Mouse (Mus musculus) CH12.LX (cell line): ENCODE results near the gene Dtymk. TPM values are rescaled to one million over a fixed set of nuclear protein-coding genes. Genes with fewer than 3 reads are reported as not detected.

Experiments
- DNase-seq: peaks from one replicate; pipeline ENCODE4 v3.0.0-alpha.2; 2013; ENCODE audit errors: extremely low read depth
- H3K27ac ChIP-seq: 2 replicates; pipeline ENCODE4 v1.5.1; 2012; ENCODE audit warnings: low read depth, mild to moderate bottlenecking, control low read depth, moderate library complexity; ENCODE audit not compliant: insufficient read depth
- H3K27me3 ChIP-seq: replicated peaks from 2 replicates; pipeline ENCODE3; 2012; ENCODE audit warnings: inconsistent platforms
- H3K36me3 ChIP-seq, 2 experiments: replicated peaks in 1 of 2; 2 replicates each; pipeline versions ENCODE3 to v1.6.1; 2012; ENCODE audit warnings: inconsistent platforms in 1 of 2, low read length in 1 of 2, mild to moderate bottlenecking in 1 of 2, mixed read lengths in 1 of 2, moderate library complexity in 1 of 2; ENCODE audit not compliant: control insufficient read depth in 1 of 2, insufficient read depth in 1 of 2
- H3K4me1 ChIP-seq, 2 experiments: 2 replicates each; pipeline ENCODE4 v1.6.1; 2012; ENCODE audit warnings: inconsistent platforms in 1 of 2, moderate library complexity in 1 of 2; ENCODE audit not compliant: insufficient read depth in 2 of 2, control insufficient read depth in 1 of 2
- H3K4me2 ChIP-seq: 2 replicates; pipeline ENCODE4 v1.6.1; 2012; ENCODE audit warnings: low read depth, mild to moderate bottlenecking, control low read depth; ENCODE audit not compliant: poor library complexity, insufficient read depth, severe bottlenecking
- H3K4me3 ChIP-seq, 3 experiments: fragments of 150-350 bp in 1 of 3; sonication (generic) in 1 of 3; replicated peaks in 1 of 3; 2 replicates each; pipeline versions ENCODE3 to v1.5.1; 2011 to 2012; ENCODE audit warnings: low read depth in 2 of 3, low read length in 2 of 3, mild to moderate bottlenecking in 2 of 3, moderate library complexity in 2 of 3, control low read depth in 1 of 3, improper control_type of control experiment in 1 of 3, inconsistent platforms in 1 of 3, mixed read lengths in 1 of 3; ENCODE audit not compliant: poor library complexity in 1 of 3
- H3K79me2 ChIP-seq: replicated peaks from 2 replicates; pipeline ENCODE4 v1.6.1; 2012; ENCODE audit warnings: mild to moderate bottlenecking, moderate library complexity; ENCODE audit not compliant: control insufficient read depth, poor library complexity, insufficient read depth, severe bottlenecking; ENCODE audit errors: extremely low read depth
- H3K9ac ChIP-seq: 2 replicates; pipeline ENCODE4 v1.6.1; 2012; ENCODE audit warnings: low read depth, mild to moderate bottlenecking, control low read depth, moderate library complexity; ENCODE audit not compliant: insufficient read depth
- H3K9me3 ChIP-seq: replicated peaks from 2 replicates; pipeline ENCODE3; 2012; ENCODE audit warnings: low read length, inconsistent platforms, mixed read lengths
- CHD1 ChIP-seq: IDR thresholded peaks from 2 replicates; pipeline ENCODE4 v1.6.1; 2012; ENCODE audit warnings: low read depth, low read length, improper control_type of control experiment, inconsistent platforms
- CHD2 ChIP-seq: IDR thresholded peaks from 2 replicates; pipeline ENCODE4 v1.6.1; 2011; ENCODE audit warnings: low read length, improper control_type of control experiment
- ELF1 ChIP-seq: IDR thresholded peaks from 2 replicates; pipeline ENCODE4 v1.6.1; 2014; ENCODE audit warnings: low read depth, mild to moderate bottlenecking, inconsistent platforms, low read length, improper control_type of control experiment
- JUN ChIP-seq: IDR thresholded peaks from 2 replicates; pipeline ENCODE4 v1.6.1; 2011; ENCODE audit warnings: low read depth, mild to moderate bottlenecking, low read length, improper control_type of control experiment, moderate library complexity; ENCODE audit not compliant: insufficient read depth
- JUND ChIP-seq: conservative IDR thresholded peaks from 2 replicates; pipeline ENCODE4 v1.6.1; 2011; ENCODE audit warnings: low read depth, low read length, improper control_type of control experiment
- KAT2A ChIP-seq: IDR thresholded peaks from 2 replicates; pipeline ENCODE4 v1.6.1; 2012; ENCODE audit warnings: low read length, improper control_type of control experiment, inconsistent platforms; ENCODE audit not compliant: insufficient replicate concordance
- MAZ ChIP-seq: IDR thresholded peaks from 2 replicates; pipeline ENCODE4 v1.6.1; 2012; ENCODE audit warnings: low read depth, mild to moderate bottlenecking, inconsistent platforms, low read length, improper control_type of control experiment, moderate library complexity
- MEF2A ChIP-seq: IDR thresholded peaks from 2 replicates; pipeline ENCODE4 v1.6.1; 2014; ENCODE audit warnings: low read depth, mild to moderate bottlenecking, inconsistent platforms, low read length, improper control_type of control experiment, borderline replicate concordance
- NELFE ChIP-seq: IDR thresholded peaks from 2 replicates; pipeline ENCODE4 v1.6.1; 2011; ENCODE audit warnings: low read depth, low read length, improper control_type of control experiment
- RCOR1 ChIP-seq: conservative IDR thresholded peaks from 2 replicates; pipeline ENCODE4 v1.6.1; 2012; ENCODE audit warnings: low read depth, mild to moderate bottlenecking, inconsistent platforms, low read length, improper control_type of control experiment
- SIN3A ChIP-seq: IDR thresholded peaks from 2 replicates; pipeline ENCODE4 v1.6.1; 2012; ENCODE audit warnings: low read length, improper control_type of control experiment, inconsistent platforms
- SMC3 ChIP-seq: IDR thresholded peaks from 2 replicates; pipeline ENCODE4 v1.6.1; 2011; ENCODE audit warnings: low read depth, low read length, improper control_type of control experiment
- USF1 ChIP-seq: IDR thresholded peaks from 2 replicates; pipeline ENCODE4 v1.6.1; 2014; ENCODE audit warnings: low read depth, mild to moderate bottlenecking, inconsistent platforms, low read length, improper control_type of control experiment
- ZC3H11A ChIP-seq: IDR thresholded peaks from 2 replicates; pipeline ENCODE4 v1.6.1; 2012; ENCODE audit warnings: low read depth, mild to moderate bottlenecking, inconsistent platforms, low read length, improper control_type of control experiment
- dilution Hi-C: fragments of 300-500 bp; cut with MboI; formaldehyde crosslinking; loops from 2 replicates; pipeline ENCODE4 v1.14.3; 2020; ENCODE audit warnings: low sequenced_read_pairs; ENCODE audit not compliant: extremely low pct_unique_long_range_greater_than_20kb, extremely low pct_ligation_motif_present
- in situ Hi-C: fragments of 300-500 bp; cut with MboI; formaldehyde crosslinking; loops from 3 replicates; pipeline ENCODE4 v1.14.3; 2019; ENCODE audit warnings: low sequenced_read_pairs, low pct_ligation_motif_present, low pct_unique_long_range_greater_than_20kb, mixed read lengths
- polyA plus RNA-seq: library from polyadenylated mRNA; unstranded; fragments of >175 nt; gene quantifications from 2 replicates; pipeline ENCODE4 v1.2.1, GENCODE M21; 2012; ENCODE audit warnings: low read depth; ENCODE audit not compliant: insufficient read length
- total RNA-seq, 2 experiments: library from RNA; depleted of rRNA; stranded (reverse); fragments of 300-350 nt in 1 of 2; fragments of >200 nt in 1 of 2; gene quantifications; 2 replicates each; pipeline ENCODE4 v1.2.3; 2012 to 2014

The Dtymk gene
- total and polyA plus RNA-seq, 3 experiments = 168 to 286 (median 196) TPM

GRCm38 (mm10) chr1:93808871-93809270 lies 7.1 kb upstream of the Dtymk start:
- no peak overlapping the region for H3K4me2 ChIP-seq
- TF ChIP-seq NELFE (no peak), JUND (no peak), MAZ (no peak), SIN3A (no peak), ELF1 (no peak), CHD2 (no peak), RCOR1 (no peak), USF1 (no peak), CHD1 (no peak), ZC3H11A (no peak), SMC3 (no peak), JUN (no peak)
- in situ Hi-C loops (no loop called here), dilution Hi-C loops (no loop called here)
- no peak overlapping the region for H3K9ac ChIP-seq
- no peaks in the 10 kb centered on the region for H3K9me3 ChIP-seq
- H3K27ac ChIP-seq = no peak overlapping the region
- peaks cover 8 to 22% of the 10 kb centered on the region in 2 experiments; a peak in 3 of 4 replicates for H3K4me1 ChIP-seq
- peaks cover 8% of the 10 kb centered on the region for H3K79me2 ChIP-seq
- H3K27me3 ChIP-seq = no peaks in the 10 kb centered on the region
- DNase-seq = no peak
- no peak overlapping the region for H3K4me3 ChIP-seq
- H3K36me3 ChIP-seq = peaks cover 54 to 77% of the 10 kb centered on the region in 2 experiments

GRCm38 (mm10) chr1:93805221-93805951 lies 3.7 kb upstream of the Dtymk start:
- peak overlapping the region; percentile 98; the same call in 1 of the 2 replicates for H3K4me2 ChIP-seq
- TF ChIP-seq MEF2A (no peak), KAT2A (no peak)
- TF ChIP-seq, all 38 proteins: peak for 0
- no peak for DNase-seq
- Histone ChIP-seq H3K27ac (no peak overlapping the region), H3K79me2 (peaks cover 21% of the 10 kb centered on the region), H3K36me3 (peaks cover 32 to 48% of the 10 kb centered on the region in 2 experiments), H3K4me3 (no peak overlapping the region), H3K9ac (no peak overlapping the region), H3K4me1 (peaks cover 12 to 26% of the 10 kb centered on the region in 2 experiments; a peak in 3 of 4 replicates), H3K9me3 (no peaks in the 10 kb centered on the region), H3K27me3 (no peaks in the 10 kb centered on the region)
- in situ Hi-C loops = no loop called here
- dilution Hi-C loops = no loop called here
